Mouse (Mus musculus) limb, embryonic 10.5 days (tissue): ENCODE results near the gene Poll. TPM values are rescaled to one million over a fixed set of nuclear protein-coding genes. Genes with fewer than 3 reads are reported as not detected.
A peak's percentile ranks its signal among the peaks of the same experiment; 100 is the strongest.

Experiments used
- DNase-seq: peaks from one replicate; pipeline ENCODE4 v3.0.0-alpha.2; 2017; ENCODE audit warnings: low spot score
- H3K27ac ChIP-seq: fragments of 300-500 bp; sonication (generic); 2 replicates; pipeline ENCODE4 v1.5.1; 2016; ENCODE audit warnings: mild to moderate bottlenecking
- H3K27me3 ChIP-seq: fragments of 300-500 bp; sonication (generic); 2 replicates; pipeline ENCODE4 v1.6.1; 2016; ENCODE audit warnings: low read depth, mild to moderate bottlenecking; ENCODE audit not compliant: poor library complexity, severe bottlenecking
- H3K36me3 ChIP-seq: fragments of 300-500 bp; sonication (generic); 2 replicates; pipeline ENCODE4 v1.6.1; 2016; ENCODE audit warnings: mild to moderate bottlenecking, moderate library complexity
- H3K4me1 ChIP-seq: fragments of 300-500 bp; sonication (generic); 2 replicates; pipeline ENCODE4 v1.6.1; 2016
- H3K4me3 ChIP-seq: fragments of 300-500 bp; sonication (generic); 2 replicates; pipeline ENCODE4 v1.5.1; 2016; ENCODE audit warnings: mild to moderate bottlenecking, moderate library complexity
- H3K9me3 ChIP-seq: fragments of 300-500 bp; sonication (generic); replicated peaks from 2 replicates; pipeline ENCODE4 v1.6.1; 2016; ENCODE audit warnings: mild to moderate bottlenecking
- WGBS: fragments of 180-500 bp; shearing (Covaris S2); methylation state at CpG from one replicate; pipeline ENCODE4 v1.1.7; 2016; 5-methylcytosine and 5-hydroxymethylcytosine counted together
- polyA plus RNA-seq: library from polyadenylated mRNA; unstranded; fragments of >200 nt; fragmentation: Nextera tagmentation; extraction: Ambion mirVana; gene quantifications from 2 replicates; pipeline ENCODE4 v1.2.1, GENCODE M21; 2016

Gene Poll
- polyA plus RNA-seq, 1 experiment from 2014 or later: 25.9 TPM

DNA sequence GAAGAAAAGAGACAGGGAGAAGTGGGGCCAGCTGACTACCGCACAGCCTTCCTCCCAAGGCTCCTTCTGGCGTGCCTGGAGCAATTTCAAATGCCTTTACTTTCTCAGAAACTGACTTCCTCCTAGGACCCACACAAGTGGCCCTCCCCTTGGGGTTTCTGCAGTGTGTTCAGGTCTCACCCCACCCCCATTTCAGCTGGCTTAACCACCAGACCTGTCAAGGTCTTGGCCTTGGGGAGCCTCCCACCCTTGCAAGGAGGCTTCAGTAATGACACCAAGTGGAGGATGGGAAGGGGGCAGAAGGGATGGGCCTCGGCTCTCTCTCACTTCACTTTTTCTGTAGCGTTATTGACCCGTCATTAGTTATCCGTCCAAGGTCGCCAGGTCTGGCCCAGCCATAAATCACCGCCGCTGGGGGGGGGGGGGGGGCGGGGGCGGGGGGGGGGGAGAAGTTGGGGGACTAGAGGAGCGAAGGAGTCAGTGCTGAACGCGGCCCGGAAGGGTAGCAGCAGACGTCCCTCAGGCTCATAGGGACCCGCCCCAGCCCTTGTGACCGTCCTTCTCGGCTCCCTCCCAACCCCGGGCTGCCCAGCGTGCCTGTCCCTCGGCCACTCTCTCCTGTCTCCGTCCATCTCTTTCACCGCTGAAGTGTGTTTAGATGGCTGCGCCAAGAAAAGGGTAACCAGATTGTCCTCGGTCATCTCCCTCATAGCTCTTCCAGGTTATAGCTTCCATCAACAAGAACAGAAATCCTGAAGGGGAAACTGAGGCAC, 16.0 kb downstream of the Poll start:
- Histone ChIP-seq H3K9me3 (no peaks in the 10 kb centered on the region), H3K27ac (no peak overlapping the region), H3K27me3 (peaks cover 92% of the 10 kb centered on the region), H3K4me3 (peak overlapping the region; percentile 49), H3K4me1 (peaks cover 60% of the 10 kb centered on the region), H3K36me3 (no peaks in the 10 kb centered on the region)
- WGBS: under 1% methylated on average over 24 of the region's 26 CpGs
- DNase-seq: peak; percentile 45

DNA sequence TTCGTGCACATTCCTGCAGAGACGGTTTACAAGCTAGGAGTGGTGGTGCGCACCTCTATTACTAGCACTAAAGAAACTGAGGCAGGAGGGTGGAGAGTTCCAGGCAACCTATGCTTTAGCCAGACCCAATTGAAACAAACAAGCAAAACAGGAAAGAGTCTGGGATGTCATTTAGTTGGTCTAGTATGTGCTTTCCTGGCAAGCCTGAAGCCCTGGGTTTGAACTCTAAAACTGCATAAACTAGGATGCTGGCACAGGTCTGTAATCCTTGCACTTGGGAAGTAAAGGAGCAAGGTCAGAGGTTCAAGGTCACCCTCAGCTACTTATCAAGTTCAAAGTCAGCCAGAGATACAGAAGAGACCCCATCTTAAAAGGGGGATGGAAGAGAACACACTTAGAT, 18.3 kb downstream of the Poll start:
- Histone ChIP-seq H3K27me3 (peaks cover 100% of the 10 kb centered on the region), H3K27ac (peak overlapping the region; percentile 78), H3K36me3 (no peaks in the 10 kb centered on the region), H3K4me3 (peak overlapping the region; percentile 56), H3K9me3 (no peaks in the 10 kb centered on the region), H3K4me1 (peaks cover 41% of the 10 kb centered on the region)
- no peak for DNase-seq
- 14% methylated on average over 3 of the region's 3 CpGs for WGBS

GRCm38 (mm10) chr19:45541409-45542041, 18.8 kb downstream of the Poll start:
- H3K9me3 ChIP-seq: no peaks in the 10 kb centered on the region
- H3K27ac ChIP-seq: peak overlapping the region; percentile 78
- DNase-seq: peak; percentile 81
- no peaks in the 10 kb centered on the region for H3K36me3 ChIP-seq
- H3K4me1 ChIP-seq: peaks cover 42% of the 10 kb centered on the region
- H3K27me3 ChIP-seq: peaks cover 100% of the 10 kb centered on the region
- under 1% methylated on average over 30 of the region's 58 CpGs for WGBS
- peak overlapping the region; percentile 56 for H3K4me3 ChIP-seq

DNA sequence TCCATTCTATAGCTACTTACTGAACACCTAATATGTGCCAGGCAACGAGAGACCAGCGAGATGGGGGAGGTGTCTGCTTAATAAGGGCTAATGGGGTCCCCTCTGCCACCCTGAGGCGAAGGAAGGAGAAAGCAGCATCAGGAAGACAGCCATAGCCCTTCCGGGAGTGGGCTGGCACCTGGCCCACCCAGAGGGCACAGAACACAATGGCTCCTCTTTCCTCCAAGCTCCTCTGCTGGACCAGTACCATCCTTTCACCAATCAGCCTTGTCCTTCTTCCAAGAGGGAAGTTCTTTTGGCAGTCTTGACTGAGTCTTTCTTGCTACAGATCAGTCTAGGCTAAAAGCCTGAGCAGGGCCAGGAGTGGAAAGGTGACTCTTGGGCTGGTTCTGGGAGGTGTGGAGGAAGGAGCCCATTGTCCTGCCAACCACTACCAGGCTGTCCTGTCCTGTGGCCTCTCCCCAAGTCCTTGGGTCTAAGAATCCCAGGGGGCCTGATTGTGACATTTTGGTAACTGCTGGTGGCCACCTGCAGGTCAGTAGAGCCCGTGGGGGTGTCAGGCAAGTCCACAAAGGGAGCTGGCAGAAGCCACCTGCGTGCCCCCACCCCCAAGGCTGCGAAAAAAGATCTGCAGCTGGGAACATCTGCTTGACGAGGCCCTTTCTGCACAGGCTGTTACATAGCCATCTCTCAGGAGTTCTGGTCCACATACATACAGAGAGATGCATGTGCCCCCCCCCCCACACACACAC, 19.5 kb downstream of the Poll start:
- peaks cover 49% of the 10 kb centered on the region for H3K4me1 ChIP-seq
- H3K9me3 ChIP-seq: no peaks in the 10 kb centered on the region
- peaks cover 100% of the 10 kb centered on the region for H3K27me3 ChIP-seq
- no peaks in the 10 kb centered on the region for H3K36me3 ChIP-seq
- H3K4me3 ChIP-seq: peak overlapping the region; percentile 56
- 25% methylated on average over 8 of the region's 8 CpGs for WGBS
- H3K27ac ChIP-seq: peak overlapping the region; percentile 78
- DNase-seq: no peak

- peak; percentile 54 for DNase-seq
- Histone ChIP-seq H3K27me3 (peaks cover 82% of the 10 kb centered on the region), H3K9me3 (no peaks in the 10 kb centered on the region), H3K4me3 (no peak overlapping the region), H3K36me3 (no peaks in the 10 kb centered on the region), H3K4me1 (peaks cover 45% of the 10 kb centered on the region), H3K27ac (no peak overlapping the region)
- 75% methylated on average over 1 of the region's 1 CpGs for WGBS
These were observed 22.8 kb downstream of the Poll start for GRCm38 (mm10) chr19:45537505-45537904.

GRCm38 (mm10) chr19:45535929-45536328, 24.4 kb downstream of the Poll start:
- no peak overlapping the region for H3K27ac ChIP-seq
- H3K36me3 ChIP-seq: no peaks in the 10 kb centered on the region
- no peak overlapping the region for H3K4me3 ChIP-seq
- H3K27me3 ChIP-seq: peaks cover 69% of the 10 kb centered on the region
- peaks cover 33% of the 10 kb centered on the region for H3K4me1 ChIP-seq
- H3K9me3 ChIP-seq: no peaks in the 10 kb centered on the region
- no peak for DNase-seq
- WGBS: 52% methylated on average over 6 of the region's 6 CpGs

DNA sequence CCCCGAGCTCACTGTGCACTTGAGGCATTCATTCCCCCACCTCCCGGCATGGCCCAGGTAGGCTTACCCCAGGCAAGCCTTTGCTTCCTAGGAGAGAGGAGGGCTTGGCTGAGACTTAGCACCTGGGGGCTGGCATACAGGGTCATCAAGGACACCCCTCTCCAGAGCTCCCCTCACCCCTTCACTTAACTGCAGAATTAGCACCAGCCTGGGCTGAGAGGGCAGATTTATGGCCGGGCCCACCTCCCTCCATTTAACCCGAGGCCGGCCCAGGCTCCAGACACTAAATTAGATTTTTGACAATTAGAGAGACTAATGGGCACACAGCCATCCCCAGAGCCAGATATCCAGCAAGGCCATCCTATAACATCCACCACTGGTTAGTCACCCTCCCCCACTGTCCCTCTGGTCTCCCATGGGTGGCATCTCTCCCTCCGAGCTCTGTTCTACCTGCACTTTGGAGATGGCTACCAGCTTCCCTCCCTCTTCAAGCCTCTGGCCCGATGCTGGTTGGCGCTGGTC, 25.1 kb downstream of the Poll start:
- 54% methylated on average over 8 of the region's 8 CpGs for WGBS
- Histone ChIP-seq H3K27ac (no peak overlapping the region), H3K9me3 (no peaks in the 10 kb centered on the region), H3K36me3 (peaks cover 2% of the 10 kb centered on the region), H3K27me3 (peaks cover 63% of the 10 kb centered on the region), H3K4me3 (no peak overlapping the region), H3K4me1 (peaks cover 30% of the 10 kb centered on the region)
- no peak for DNase-seq

- H3K36me3 ChIP-seq: peaks cover 19% of the 10 kb centered on the region
- 79% methylated on average over 7 of the region's 7 CpGs for WGBS
- DNase-seq: no peak
- peaks cover 46% of the 10 kb centered on the region for H3K27me3 ChIP-seq
- peaks cover 30% of the 10 kb centered on the region for H3K4me1 ChIP-seq
- no peak overlapping the region for H3K27ac ChIP-seq
- H3K9me3 ChIP-seq: no peaks in the 10 kb centered on the region
- no peak overlapping the region for H3K4me3 ChIP-seq
These were observed 26.7 kb downstream of the Poll start for GRCm38 (mm10) chr19:45533617-45534016.

DNA sequence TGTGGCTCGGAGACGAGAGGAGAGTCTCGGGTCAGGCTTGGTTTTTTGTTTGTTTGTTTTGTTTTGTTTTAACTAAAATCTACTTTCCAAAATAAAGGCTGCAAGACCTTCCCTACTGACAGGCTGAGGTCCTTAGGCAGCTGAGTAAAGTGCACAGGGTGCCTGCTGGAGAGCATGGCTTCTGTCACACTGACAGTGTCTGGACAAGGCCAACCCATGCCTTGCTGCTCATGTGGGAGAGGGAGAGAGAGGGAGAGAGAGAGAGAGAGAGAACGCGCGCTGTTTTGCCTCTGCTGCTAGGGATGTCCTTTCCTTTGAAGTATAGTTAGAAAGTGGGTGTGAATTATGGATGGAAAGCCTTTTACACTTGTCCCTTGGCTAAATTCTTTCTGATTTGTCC, 28.8 kb downstream of the Poll start:
- H3K36me3 ChIP-seq: peaks cover 40% of the 10 kb centered on the region
- no peak overlapping the region for H3K4me3 ChIP-seq
- 33% methylated on average over 6 of the region's 6 CpGs for WGBS
- H3K4me1 ChIP-seq: peaks cover 29% of the 10 kb centered on the region
- no peak overlapping the region for H3K27ac ChIP-seq
- H3K27me3 ChIP-seq: peaks cover 26% of the 10 kb centered on the region
- DNase-seq: no peak
- no peaks in the 10 kb centered on the region for H3K9me3 ChIP-seq

DNA sequence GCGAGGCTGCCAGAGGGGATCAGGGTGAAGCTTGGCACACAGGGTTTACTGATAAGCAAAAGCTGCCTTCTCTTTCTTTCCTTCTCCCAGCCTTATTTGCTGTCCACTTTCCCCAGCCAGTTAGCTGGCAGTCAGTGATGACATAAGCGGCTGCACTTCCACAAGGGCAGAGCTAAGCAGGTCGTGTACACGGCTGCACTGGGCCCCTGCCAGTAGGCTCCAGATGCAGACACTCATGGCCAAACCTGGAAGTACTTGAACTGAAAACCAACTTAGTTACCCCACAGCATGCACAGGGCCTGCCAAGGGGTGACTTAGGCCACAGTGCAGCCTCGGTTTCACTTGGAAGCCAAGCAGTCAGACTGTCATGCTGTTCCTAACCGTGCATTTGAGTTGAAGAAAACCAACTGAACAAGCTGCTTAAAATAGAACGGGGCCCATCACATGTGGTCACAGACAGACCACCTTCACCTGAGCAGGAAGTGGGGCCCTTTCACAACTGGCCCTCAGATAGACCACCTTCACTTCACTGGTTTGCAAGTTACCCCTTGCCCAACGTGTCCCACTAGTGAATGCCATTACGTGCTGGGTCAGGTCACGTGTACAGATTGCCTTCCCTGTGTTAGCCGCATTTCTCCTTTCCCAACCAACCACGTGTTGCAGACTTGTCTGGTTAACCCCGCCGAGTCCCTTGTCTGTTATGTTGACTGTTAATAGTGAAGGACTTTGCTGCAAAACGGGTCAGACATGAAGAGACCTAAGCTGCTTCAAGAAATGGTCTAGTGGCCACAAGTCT, 29.9 kb downstream of the Poll start:
- DNase-seq: no peak
- H3K4me1 ChIP-seq: peaks cover 18% of the 10 kb centered on the region
- H3K27me3 ChIP-seq: peaks cover 16% of the 10 kb centered on the region; the same call in 1 of the 2 replicates
- no peak overlapping the region for H3K4me3 ChIP-seq
- no peak overlapping the region for H3K27ac ChIP-seq
- WGBS: 85% methylated on average over 15 of the region's 15 CpGs
- no peaks in the 10 kb centered on the region for H3K9me3 ChIP-seq
- H3K36me3 ChIP-seq: peaks cover 42% of the 10 kb centered on the region

DNA sequence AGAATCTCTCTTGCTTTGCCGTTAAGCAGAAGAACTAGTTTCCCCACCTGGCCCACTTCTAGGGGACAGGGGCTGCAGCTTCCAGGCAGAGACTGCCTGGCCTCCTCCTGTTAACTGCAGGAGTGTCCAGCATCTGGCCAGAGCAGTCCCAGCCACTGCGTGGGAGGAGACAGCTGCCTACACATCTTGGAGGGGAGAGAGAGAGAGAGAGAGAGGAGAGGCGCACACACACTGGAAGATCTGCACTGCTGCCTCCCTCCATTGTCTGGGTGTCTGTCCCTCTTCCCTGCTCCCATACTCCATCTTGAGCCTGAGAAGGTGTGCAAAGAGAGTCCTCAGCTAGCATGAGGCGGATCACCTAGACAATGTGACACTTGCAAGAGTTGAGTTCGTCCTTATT, 31.0 kb downstream of the Poll start:
- Histone ChIP-seq H3K4me3 (no peak overlapping the region), H3K4me1 (peaks cover 7% of the 10 kb centered on the region), H3K9me3 (no peaks in the 10 kb centered on the region), H3K27me3 (peaks cover 7% of the 10 kb centered on the region; the same call in 1 of the 2 replicates), H3K36me3 (peaks cover 47% of the 10 kb centered on the region), H3K27ac (no peak overlapping the region)
- no peak for DNase-seq
- 84% methylated on average over 5 of the region's 5 CpGs for WGBS

GRCm38 (mm10) chr19:45527931-45528534, 32.3 kb downstream of the Poll start:
- no peaks in the 10 kb centered on the region for H3K9me3 ChIP-seq
- H3K27me3 ChIP-seq: peaks cover 7% of the 10 kb centered on the region; the same call in 1 of the 2 replicates
- H3K36me3 ChIP-seq: peaks cover 51% of the 10 kb centered on the region
- no peak for DNase-seq
- H3K27ac ChIP-seq: no peak overlapping the region
- no peaks in the 10 kb centered on the region; the same call in 1 of the 2 replicates for H3K4me1 ChIP-seq
- no peak overlapping the region for H3K4me3 ChIP-seq
- 94% methylated on average over 10 of the region's 10 CpGs for WGBS
